Mouse (Mus musculus) gastrocnemius, postnatal 4 days (tissue): ENCODE results near the gene Ak2. TPM values are rescaled to one million over a fixed set of nuclear protein-coding genes. Genes with fewer than 3 reads are reported as not detected.

ENCODE experiments used
- DNase-seq, 2 experiments: peaks; one replicate each; pipeline ENCODE4 v3.0.0; 2021 to 2022; ENCODE audit warnings: low spot score in 2 of 2, mixed read lengths in 2 of 2
- total RNA-seq, 2 experiments: library from RNA; stranded (reverse); gene quantifications; 2 replicates each; pipeline ENCODE4 v1.2.3; 2021

Ak2 gene
- total RNA-seq, 2 experiments from 2014 or later, result 58.2 to 67.2 TPM

GRCm38 (mm10) chr4:129035851-129036445 is 44.2 kb downstream of the Ak2 start:
- DNase-seq, result no peak

- no peak for DNase-seq
Measured at GRCm38 (mm10) chr4:129047721-129048421, 56.1 kb downstream of the Ak2 start.

GRCm38 (mm10) chr4:129048501-129049305 is 56.9 kb downstream of the Ak2 start:
- peak; percentile 74 to 75 for DNase-seq

GRCm38 (mm10) chr4:129049306-129050011 is 57.7 kb downstream of the Ak2 start:
- no peak for DNase-seq

- no peak for DNase-seq
Measured at GRCm38 (mm10) chr4:129050365-129050764, 58.6 kb downstream of the Ak2 start.

- DNase-seq, result no peak
Measured at GRCm38 (mm10) chr4:129050901-129051417, 59.2 kb downstream of the Ak2 start.

GRCm38 (mm10) chr4:129051461-129052183 is 59.9 kb downstream of the Ak2 start:
- DNase-seq, result no peak

- DNase-seq, result no peak
Measured at GRCm38 (mm10) chr4:129054757-129055156, 63.0 kb downstream of the Ak2 start.

- DNase-seq, result no peak
Measured at GRCm38 (mm10) chr4:129055562-129055961, 63.8 kb downstream of the Ak2 start.

GRCm38 (mm10) chr4:129057533-129058206 is 65.9 kb downstream of the Ak2 start:
- DNase-seq, result peak; percentile 97 to 98

- peak; percentile 45 to 59 for DNase-seq
Measured at GRCm38 (mm10) chr4:129058207-129059092, 66.7 kb downstream of the Ak2 start, which contains the start of gene Rnf19b. Gene Rnf19b (plus strand): TSS chr4:129058271.

- DNase-seq, result peak in 1 of 2 experiments; percentile 30
Measured at GRCm38 (mm10) chr4:129059125-129059551, 67.4 kb downstream of the Ak2 start.

GRCm38 (mm10) chr4:129059922-129060321 is 68.2 kb downstream of the Ak2 start:
- no peak for DNase-seq

Other genes with a start within 250 kb of the Ak2 start
- under 1 TPM; 0.26 to 0.37 TPM for gene A3galt2, start 236.6 kb upstream of the Ak2 start, total RNA-seq
- gene Zfp362, start 185.9 kb upstream of the Ak2 start, total RNA-seq, result 10 to 100 TPM; 24.7 to 29.8 TPM
- gene Trim62, start 108.4 kb upstream of the Ak2 start, total RNA-seq, result 1 to 10 TPM; 3.2 to 3.7 TPM
- 1 to 10 TPM; 7.0 to 7.2 TPM for gene Azin2, start 29.5 kb upstream of the Ak2 start, total RNA-seq
- gene Rnf19b, start 66.3 kb downstream of the Ak2 start, total RNA-seq, result 10 to 100 TPM; 16.0 to 18.0 TPM
- under 1 TPM in 1 of 2 experiments, not detected in 1; 0.73 TPM for gene Tmem54, start 113.6 kb downstream of the Ak2 start, total RNA-seq
- gene Hpca, start 130.1 kb downstream of the Ak2 start, total RNA-seq, result 1 to 10 TPM in 1 of 2 experiments, under 1 TPM in 1; 0.52 to 1.1 TPM
- gene Fndc5, start 145.0 kb downstream of the Ak2 start, total RNA-seq, result 10 to 100 TPM; 52.3 to 54.3 TPM
- 10 to 100 TPM; 20.4 to 21.7 TPM for gene S100pbp, start 197.8 kb downstream of the Ak2 start, total RNA-seq
- 10 to 100 TPM; 47.6 to 50.1 TPM for gene Yars, start 197.8 kb downstream of the Ak2 start, total RNA-seq